Mouse (Mus musculus): ENCODE results near the gene Dlg2.

- TF ChIP-seq GATA2 (IDR thresholded peaks at IDR 0.05; ENCODE audit: borderline replicate concordance, low read depth, low read length) (no peak), CTCF (IDR thresholded peaks at IDR 0.05; ENCODE audit: low read depth, low read length) (no peak)
Measured at GRCm38 (mm10) chr7:92423017-92423416, 1946.5 kb downstream of the Dlg2 start.

Data from G1E (cell line).